Mouse (Mus musculus) kidney, postnatal 0 days (tissue): ENCODE measurements around the gene Gm21060. TPM values are rescaled to one million over a fixed set of nuclear protein-coding genes. Genes with fewer than 3 reads are reported as not detected.
A peak's percentile ranks its signal among the peaks of the same experiment; 100 is the strongest.
"Not testable (repeated sequence)": the region's sequence is repeated elsewhere in the genome, so short reads cannot be mapped to it uniquely, and the experiment has no call there.

ENCODE experiments used
- ATAC-seq: fragments of 200-750 bp; cut with Nextera tagmentation; replicated peaks from 2 replicates; pipeline ENCODE4 v1.8.0; 2017; ENCODE audit warnings: low read depth, moderate number of reproducible peaks, moderate TSS enrichment, moderate library complexity; ENCODE audit not compliant: low FRiP score
- DNase-seq: peaks from one replicate; pipeline ENCODE4 v3.0.0-alpha.2; 2016; ENCODE audit warnings: low spot score
- H3K27ac ChIP-seq: fragments of 300-500 bp; sonication (generic); 2 replicates; pipeline ENCODE4 v1.5.1; 2014; ENCODE audit warnings: mild to moderate bottlenecking
- H3K27me3 ChIP-seq: fragments of 300-500 bp; sonication (generic); 2 replicates; pipeline ENCODE4 v1.6.1; 2014; ENCODE audit warnings: low read length, mixed read lengths; ENCODE audit not compliant: insufficient read depth
- H3K36me3 ChIP-seq: fragments of 300-500 bp; sonication (generic); 2 replicates; pipeline ENCODE4 v1.6.1; 2014; ENCODE audit warnings: low read length, mixed read lengths; ENCODE audit not compliant: insufficient read depth
- H3K4me1 ChIP-seq: fragments of 300-500 bp; sonication (generic); replicated peaks from 2 replicates; pipeline ENCODE4 v1.6.1; 2014; ENCODE audit warnings: antibody characterized with exemption, low read length, mixed read lengths; ENCODE audit not compliant: insufficient read depth
- H3K4me2 ChIP-seq: fragments of 300-500 bp; sonication (generic); 2 replicates; pipeline ENCODE4 v1.6.1; 2014; ENCODE audit warnings: mild to moderate bottlenecking, low read length, moderate library complexity, mixed read lengths
- H3K4me3 ChIP-seq: fragments of 300-500 bp; sonication (generic); replicated peaks from 2 replicates; pipeline ENCODE4 v1.5.1; 2014; ENCODE audit warnings: low read depth, low read length
- H3K9ac ChIP-seq: fragments of 300-500 bp; sonication (generic); 2 replicates; pipeline ENCODE4 v1.6.1; 2014; ENCODE audit warnings: low read depth, low read length
- H3K9me3 ChIP-seq: fragments of 300-500 bp; sonication (generic); replicated peaks from 2 replicates; pipeline ENCODE4 v1.6.1; 2016; ENCODE audit warnings: low read length, inconsistent platforms, mixed read lengths
- CTCF ChIP-seq: IDR thresholded peaks from 2 replicates; pipeline ENCODE4 v1.5.1; 2016; ENCODE audit warnings: antibody characterized with exemption, low read depth, mild to moderate bottlenecking, moderate library complexity
- WGBS: fragments of 180-500 bp; shearing (Covaris S2); extraction: QIAGEN DNeasy Blood & Tissue Kit; methylation state at CpG from one replicate; pipeline ENCODE4 v1.1.7; 2014; 5-methylcytosine and 5-hydroxymethylcytosine counted together
- polyA plus RNA-seq: library from polyadenylated mRNA; unstranded; fragments of >200 nt; fragmentation: Nextera tagmentation; extraction: Ambion mirVana; gene quantifications from 2 replicates; pipeline ENCODE4 v1.2.1, GENCODE M21; 2015

The Gm21060 gene
- polyA plus RNA-seq, 1 experiment from 2014 or later, result not detected

- no peaks in the 10 kb centered on the region for H3K36me3 ChIP-seq
- H3K9ac ChIP-seq, result no peak overlapping the region
- H3K9me3 ChIP-seq, result no peaks in the 10 kb centered on the region
- no peak for TF ChIP-seq CTCF
- no peaks in the 10 kb centered on the region for H3K4me1 ChIP-seq
- ATAC-seq (no peak), DNase-seq (no peak)
- H3K4me2 ChIP-seq, result no peak overlapping the region
- whole genome bisulfite sequencing, result 86% methylated on average over 1 of the region's 1 CpGs
- no peak overlapping the region for H3K27ac ChIP-seq
- no peaks in the 10 kb centered on the region for H3K27me3 ChIP-seq
- H3K4me3 ChIP-seq, result no peak overlapping the region
Measured at GRCm38 (mm10) chr19:61275446-61275845, 21.4 kb downstream of the Gm21060 start.

GRCm38 (mm10) chr19:61269141-61269540 lies 27.7 kb downstream of the Gm21060 start:
- not testable (repeated sequence) for H3K4me1 ChIP-seq, DNase-seq, H3K9me3 ChIP-seq, H3K9ac ChIP-seq, H3K4me2 ChIP-seq, ATAC-seq, H3K36me3 ChIP-seq, H3K4me3 ChIP-seq, H3K27ac ChIP-seq, H3K27me3 ChIP-seq
- WGBS, result 30% methylated on average over 11 of the region's 11 CpGs

- Histone ChIP-seq H3K4me1 (no peaks in the 10 kb centered on the region), H3K9me3 (no peaks in the 10 kb centered on the region), H3K9ac (no peak overlapping the region), H3K27ac (no peak overlapping the region), H3K4me3 (no peak overlapping the region), H3K27me3 (no peaks in the 10 kb centered on the region), H3K4me2 (no peak overlapping the region), H3K36me3 (no peaks in the 10 kb centered on the region)
- WGBS, result 21% methylated on average over 7 of the region's 7 CpGs
- DNase-seq (no peak), ATAC-seq (no peak)
- no peak for TF ChIP-seq CTCF
Measured at GRCm38 (mm10) chr19:61267141-61267540, 29.7 kb downstream of the Gm21060 start.

DNA sequence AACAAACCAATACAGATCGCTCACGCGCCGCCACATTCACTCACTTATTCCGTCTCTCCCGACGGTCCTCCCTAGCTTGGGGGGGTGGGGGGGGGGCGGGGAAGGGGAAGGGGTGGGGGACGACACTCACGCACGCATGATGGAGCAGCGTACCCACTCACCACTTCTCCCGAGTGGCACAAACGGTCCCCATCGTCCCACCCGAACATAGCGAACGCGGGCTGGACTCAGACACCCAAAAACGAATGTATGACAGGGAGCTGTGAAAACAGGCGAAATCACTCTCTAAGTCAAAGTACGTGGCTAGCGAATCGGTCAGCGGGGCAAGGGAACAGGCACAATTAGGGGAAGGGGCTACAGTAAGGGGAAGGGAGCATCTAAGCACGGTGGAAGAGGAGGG lies 30.2 kb downstream of the Gm21060 start:
- Histone ChIP-seq H3K9me3 (no peaks in the 10 kb centered on the region), H3K27ac (no peak overlapping the region), H3K4me2 (no peak overlapping the region), H3K4me3 (no peak overlapping the region), H3K9ac (no peak overlapping the region), H3K27me3 (no peaks in the 10 kb centered on the region), H3K36me3 (no peaks in the 10 kb centered on the region), H3K4me1 (no peaks in the 10 kb centered on the region)
- ATAC-seq (no peak), DNase-seq (peak; percentile 55)
- no peak for TF ChIP-seq CTCF
- 4% methylated on average over 25 of the region's 26 CpGs for WGBS

DNA sequence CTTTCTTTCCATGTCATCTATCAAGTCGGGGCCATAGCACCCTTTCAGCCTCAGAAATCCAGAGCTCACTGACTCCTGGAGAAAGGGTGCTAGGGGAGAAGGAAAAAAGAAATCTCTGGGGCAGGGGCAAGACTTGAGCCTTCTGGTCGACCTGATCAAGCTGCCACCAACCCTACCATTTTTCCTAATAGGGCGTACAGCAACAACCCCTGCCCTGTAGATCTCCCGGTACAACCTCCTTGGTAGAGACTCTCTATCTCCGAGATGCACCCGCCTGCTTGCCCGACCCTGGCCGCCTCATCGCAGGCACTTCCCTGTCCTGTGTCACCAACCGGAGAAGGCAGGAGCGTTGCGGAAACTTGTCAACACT lies 30.6 kb downstream of the Gm21060 start:
- H3K4me3 ChIP-seq, result no peak overlapping the region
- WGBS, result 1% methylated on average over 12 of the region's 12 CpGs
- no peaks in the 10 kb centered on the region for H3K9me3 ChIP-seq
- no peak overlapping the region for H3K27ac ChIP-seq
- H3K27me3 ChIP-seq, result no peaks in the 10 kb centered on the region
- peak; percentile 70 for DNase-seq
- H3K9ac ChIP-seq, result no peak overlapping the region
- no peak for TF ChIP-seq CTCF
- H3K36me3 ChIP-seq, result no peaks in the 10 kb centered on the region
- H3K4me2 ChIP-seq, result no peak overlapping the region
- ATAC-seq, result no peak
- no peaks in the 10 kb centered on the region for H3K4me1 ChIP-seq

DNA sequence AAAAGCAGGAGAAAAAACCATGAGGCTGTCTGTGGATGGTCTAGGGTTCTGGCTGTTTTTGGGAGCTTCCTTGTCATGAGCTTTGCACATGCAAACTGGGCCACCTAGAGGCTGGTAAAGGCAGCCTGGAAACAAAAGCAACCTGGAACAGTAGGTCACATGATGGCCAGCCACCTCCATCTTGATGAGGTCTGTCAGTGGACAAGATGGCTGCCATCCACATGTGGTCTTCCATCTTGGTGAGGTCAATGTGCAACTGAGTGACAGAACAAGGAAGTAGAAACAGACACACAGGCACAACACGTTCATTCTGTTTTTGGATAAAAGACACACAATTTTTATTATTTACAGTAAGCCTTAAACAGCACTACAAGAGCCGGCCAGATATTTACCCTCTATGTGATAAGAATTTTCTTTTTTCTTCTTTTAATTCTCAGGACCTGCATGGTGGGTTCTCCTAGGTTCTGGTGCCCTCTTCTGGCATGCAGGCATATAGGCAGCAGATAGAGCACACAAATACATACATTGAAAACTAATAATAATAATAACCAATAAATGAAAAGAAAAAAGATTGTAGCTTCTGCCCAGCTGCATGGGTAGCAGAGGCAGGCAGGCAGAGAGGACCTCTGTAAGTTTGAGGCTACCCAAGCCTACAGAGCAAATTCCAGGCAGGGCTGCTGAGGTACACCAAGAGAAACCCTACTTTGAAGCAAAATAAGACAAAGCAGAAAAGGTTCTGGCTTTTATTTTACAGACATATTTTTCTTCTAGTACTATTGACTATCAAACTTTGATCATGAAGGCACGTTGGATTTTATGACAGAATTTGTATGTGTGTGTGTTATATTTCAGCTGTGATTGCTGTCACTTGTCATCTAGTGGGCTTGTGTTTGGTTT lies 31.3 kb downstream of the Gm21060 start:
- DNase-seq, result peak; percentile 94
- Histone ChIP-seq H3K36me3 (no peaks in the 10 kb centered on the region), H3K4me1 (no peaks in the 10 kb centered on the region), H3K27ac (no peak overlapping the region), H3K4me2 (no peak overlapping the region), H3K9ac (no peak overlapping the region), H3K9me3 (no peaks in the 10 kb centered on the region), H3K27me3 (no peaks in the 10 kb centered on the region), H3K4me3 (no peak overlapping the region)
- TF ChIP-seq CTCF, result peak; percentile 63
- WGBS, result 20% methylated on average over 3 of the region's 3 CpGs
- peak; percentile 62 for ATAC-seq

GRCm38 (mm10) chr19:61264933-61265332 lies 31.9 kb downstream of the Gm21060 start:
- no peak for DNase-seq
- Histone ChIP-seq H3K9ac (no peak overlapping the region), H3K27me3 (no peaks in the 10 kb centered on the region), H3K27ac (no peak overlapping the region), H3K9me3 (no peaks in the 10 kb centered on the region), H3K36me3 (no peaks in the 10 kb centered on the region), H3K4me3 (no peak overlapping the region), H3K4me2 (no peak overlapping the region), H3K4me1 (no peaks in the 10 kb centered on the region)
- no peak for TF ChIP-seq CTCF
- ATAC-seq, result no peak
